Mouse (Mus musculus) brain, embryonic 14.5 days (tissue): ENCODE data around the gene Ints14.

Experiments
- CTCF ChIP-seq: fragments of 200-500 bp; IDR thresholded peaks from 2 replicates; pipeline ENCODE4 v1.5.1; 2012; ENCODE audit warnings: inconsistent platforms, mild to moderate bottlenecking, moderate library complexity, borderline replicate concordance; ENCODE audit not compliant: insufficient read depth, insufficient read length; ENCODE audit errors: extremely low read depth
- POLR2A ChIP-seq: fragments of 200-500 bp; IDR thresholded peaks from 2 replicates; pipeline ENCODE4 v1.6.1; 2012; ENCODE audit warnings: mild to moderate bottlenecking, inconsistent platforms, borderline replicate concordance; ENCODE audit not compliant: poor library complexity, insufficient read depth, insufficient read length, severe bottlenecking; ENCODE audit errors: extremely low read depth

GRCm38 (mm10) chr9:65027241-65027640 lies 66.5 kb downstream of the Ints14 start:
- TF ChIP-seq POLR2A (no peak), CTCF (no peak)
